Mouse (Mus musculus) olfactory bulb, adult 2 months (tissue): ENCODE data around the gene Ak4. TPM values are rescaled to one million over a fixed set of nuclear protein-coding genes. Genes with fewer than 3 reads are reported as not detected.
A peak's percentile ranks its signal among the peaks of the same experiment; 100 is the strongest.

Experiments
- H3K27ac ChIP-seq: fragments of 200-500 bp; 2 replicates; pipeline ENCODE4 v1.5.1; 2012; ENCODE audit warnings: low read depth, low read length; ENCODE audit not compliant: insufficient read depth
- H3K4me1 ChIP-seq: fragments of 200-500 bp; 2 replicates; pipeline ENCODE4 v1.6.1; 2012; ENCODE audit warnings: low read length; ENCODE audit not compliant: control insufficient read depth, insufficient read depth
- H3K4me3 ChIP-seq: fragments of 200-500 bp; 2 replicates; pipeline ENCODE4 v1.5.1; 2012; ENCODE audit warnings: mild to moderate bottlenecking, low read depth, low read length, moderate library complexity; ENCODE audit not compliant: insufficient read depth
- CTCF ChIP-seq: fragments of 200-500 bp; IDR thresholded peaks from 2 replicates; pipeline ENCODE4 v1.5.1; 2012; ENCODE audit warnings: low read depth, mild to moderate bottlenecking, low read length, moderate library complexity; ENCODE audit not compliant: insufficient read depth
- POLR2A ChIP-seq: fragments of 200-500 bp; IDR thresholded peaks from 2 replicates; pipeline ENCODE4 v1.6.1; 2012; ENCODE audit warnings: mild to moderate bottlenecking, low read depth, low read length, moderate library complexity; ENCODE audit not compliant: insufficient read depth
- WGBS: fragments of 180-500 bp; shearing (Covaris S2); methylation state at CpG from one replicate; pipeline ENCODE4 v1.1.7; 2018; 5-methylcytosine and 5-hydroxymethylcytosine counted together
- polyA plus RNA-seq: library from polyadenylated mRNA; stranded (reverse); fragments of >200 nt; gene quantifications from 2 replicates; pipeline ENCODE4 v1.2.4, GENCODE M21; 2012; ENCODE audit warnings: low replicate concordance; ENCODE audit not compliant: missing spikeins, insufficient read depth, insufficient read length

Ak4 gene
- polyA plus RNA-seq, 1 experiment = not detected

DNA sequence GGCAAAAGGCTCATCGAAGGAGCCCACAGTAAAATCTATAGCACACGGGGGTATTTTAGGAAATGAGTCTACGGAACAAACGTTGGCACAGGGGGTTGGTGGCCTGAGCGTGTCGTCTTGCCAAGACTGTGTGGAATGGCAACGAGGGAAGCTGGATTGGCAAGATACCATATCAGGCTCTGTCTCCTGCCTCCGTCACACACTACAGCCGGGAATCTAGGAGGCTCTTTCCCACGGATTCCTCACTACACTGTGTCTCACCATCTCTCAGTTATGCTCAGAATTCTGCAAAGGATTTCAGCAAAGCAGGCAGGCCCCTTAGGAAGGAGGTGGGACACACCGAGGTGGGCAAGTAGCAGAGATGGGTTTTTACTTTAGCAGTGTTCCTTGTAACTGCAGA lies 2.1 kb upstream of the Ak4 start:
- Histone ChIP-seq H3K4me1 (peaks cover 4% of the 10 kb centered on the region; the same call in 1 of the 2 replicates), H3K4me3 (no peak overlapping the region), H3K27ac (no peak overlapping the region)
- TF ChIP-seq CTCF (no peak), POLR2A (no peak)
- WGBS = 71% methylated on average over 11 of the region's 11 CpGs

DNA sequence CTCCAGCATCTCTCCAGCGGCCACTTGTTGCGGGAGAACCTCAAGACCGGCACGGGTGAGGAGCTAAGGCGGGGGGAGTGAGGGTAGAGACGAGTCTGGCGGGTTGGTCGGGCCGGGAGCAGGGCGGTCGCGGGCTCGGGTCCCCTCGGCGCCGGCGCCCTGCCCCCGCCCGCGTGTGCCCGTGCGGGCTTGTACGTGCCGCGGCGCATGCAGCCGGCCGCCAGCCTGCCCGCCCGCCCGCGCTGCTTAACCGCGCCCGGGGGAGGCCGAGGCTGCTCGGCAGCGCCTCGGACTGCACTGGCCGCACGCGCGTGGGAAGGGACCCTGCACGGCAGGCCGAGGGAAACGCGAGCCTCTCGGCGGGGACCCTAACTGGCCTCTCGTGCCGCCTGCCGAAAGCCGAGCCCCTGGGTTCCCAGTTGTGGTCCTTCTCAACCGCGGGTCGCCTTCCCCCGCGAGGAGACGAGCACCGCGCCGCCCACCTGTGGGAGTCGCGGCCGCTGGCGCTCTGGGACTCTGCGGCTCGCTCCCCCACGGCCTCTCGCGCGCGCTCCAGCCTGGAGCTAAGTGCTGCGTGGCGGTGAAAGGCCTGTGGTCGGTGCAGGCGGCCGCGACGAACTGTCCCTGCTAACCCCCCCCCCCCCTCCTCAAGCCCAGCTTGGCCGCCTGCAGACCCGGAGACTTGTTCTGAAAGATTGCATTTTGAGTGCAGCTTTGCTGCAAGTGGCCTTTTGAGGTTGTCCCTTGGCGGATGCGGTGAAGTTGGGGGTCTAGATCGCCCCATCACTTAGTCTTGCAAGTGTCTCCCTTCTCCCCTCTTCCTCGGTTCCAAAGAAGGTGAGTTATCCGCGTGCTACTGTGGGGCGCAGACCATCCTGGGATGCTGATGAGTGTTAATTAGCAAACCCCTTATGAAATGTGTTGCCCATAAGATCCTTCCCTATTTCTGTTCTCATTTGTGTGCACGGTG lies 1.1 kb downstream of the Ak4 start:
- no peak overlapping the region for H3K27ac ChIP-seq
- no peak for TF ChIP-seq POLR2A
- TF ChIP-seq CTCF = no peak
- 2% methylated on average over 90 of the region's 90 CpGs for whole genome bisulfite sequencing
- H3K4me3 ChIP-seq = peak overlapping the region; percentile 55
- peaks cover 4% of the 10 kb centered on the region; the same call in 1 of the 2 replicates for H3K4me1 ChIP-seq

DNA sequence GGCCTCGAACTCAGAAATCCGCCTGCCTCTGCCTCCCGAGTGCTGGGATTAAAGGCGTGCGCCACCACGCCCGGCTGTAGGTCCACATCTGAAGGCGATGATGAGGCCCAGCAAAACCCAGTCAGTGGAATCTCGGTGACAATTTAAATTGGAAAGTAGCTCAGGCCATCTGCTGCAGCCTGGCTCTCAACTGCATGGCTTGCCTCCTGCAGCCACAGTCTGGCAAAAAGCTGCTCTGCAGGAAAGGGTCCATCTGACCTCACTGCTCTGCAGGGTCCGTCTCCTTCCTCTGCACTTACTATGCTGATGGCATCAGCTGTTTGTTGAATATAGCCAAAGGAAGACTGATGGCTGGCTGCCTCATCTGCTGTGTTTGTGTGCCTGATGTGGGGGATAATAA lies 3.9 kb downstream of the Ak4 start:
- 93% methylated on average over 10 of the region's 10 CpGs for WGBS
- H3K4me1 ChIP-seq = peaks cover 4% of the 10 kb centered on the region; the same call in 1 of the 2 replicates
- H3K4me3 ChIP-seq = no peak overlapping the region
- no peak overlapping the region for H3K27ac ChIP-seq
- TF ChIP-seq POLR2A = no peak
- TF ChIP-seq CTCF = no peak

DNA sequence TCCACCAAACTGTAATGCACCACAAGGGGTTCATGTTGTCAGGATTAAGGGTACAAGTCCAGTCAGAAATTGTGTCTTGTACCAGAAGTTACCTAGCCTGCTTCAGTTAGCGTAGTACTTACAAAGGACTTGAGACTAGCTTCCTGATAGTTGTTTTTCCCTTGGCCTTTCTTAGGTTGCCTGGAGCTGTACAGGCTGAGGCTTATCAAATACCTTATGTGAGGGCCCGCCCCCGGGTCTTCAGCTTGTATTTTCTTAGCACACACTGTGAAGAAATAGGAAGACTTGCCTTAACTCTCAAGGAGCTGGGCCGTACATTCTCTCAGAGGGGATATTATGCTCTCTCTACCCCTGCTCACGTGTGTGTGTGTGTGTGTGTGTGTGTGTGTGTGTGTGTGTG lies 4.5 kb downstream of the Ak4 start:
- H3K27ac ChIP-seq = no peak overlapping the region
- TF ChIP-seq CTCF (no peak), POLR2A (no peak)
- WGBS = 95% methylated on average over 5 of the region's 5 CpGs
- no peak overlapping the region for H3K4me3 ChIP-seq
- peaks cover 4% of the 10 kb centered on the region; the same call in 1 of the 2 replicates for H3K4me1 ChIP-seq

DNA sequence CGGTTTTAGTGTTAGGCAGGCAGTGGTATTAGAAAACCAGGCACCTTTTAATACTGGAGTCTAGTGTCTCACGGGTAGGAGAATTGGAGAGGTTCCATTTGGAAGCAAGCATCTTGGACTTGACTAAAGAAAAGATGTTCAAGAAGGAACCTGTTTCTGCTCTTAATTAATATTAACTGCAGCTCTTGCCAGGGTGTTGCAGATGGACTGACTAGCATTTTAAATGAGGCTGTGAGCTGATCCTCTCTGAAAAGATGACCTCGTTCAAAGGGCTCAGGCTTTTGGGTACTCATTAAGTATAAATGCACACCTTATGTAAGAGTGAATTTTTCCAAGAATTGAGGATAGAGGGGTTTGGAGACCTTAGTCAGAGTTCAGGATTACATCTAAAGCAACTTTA lies 5.4 kb downstream of the Ak4 start:
- H3K27ac ChIP-seq = no peak overlapping the region
- WGBS = 71% methylated on average over 3 of the region's 3 CpGs
- H3K4me3 ChIP-seq = no peak overlapping the region
- TF ChIP-seq POLR2A (no peak), CTCF (no peak)
- peaks cover 4% of the 10 kb centered on the region; the same call in 1 of the 2 replicates for H3K4me1 ChIP-seq

DNA sequence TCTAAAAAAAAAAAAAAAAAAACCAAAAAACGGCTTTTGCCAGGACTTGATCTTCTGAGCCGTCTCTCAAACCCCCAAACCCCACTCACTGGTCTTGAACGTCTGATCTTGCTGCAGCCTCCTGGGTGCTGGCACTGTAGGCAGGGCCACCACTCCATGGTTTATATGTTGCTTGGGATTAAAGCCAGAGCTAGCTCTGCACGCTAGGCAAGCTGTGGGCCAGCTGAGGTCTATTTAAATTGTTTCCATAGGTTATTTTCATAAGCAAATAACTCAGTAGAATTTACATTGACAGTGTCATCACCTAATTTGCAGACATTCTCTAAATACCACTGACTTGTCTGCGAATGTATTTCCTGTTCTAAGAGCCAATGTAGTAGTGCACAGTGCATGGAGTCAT lies 6.0 kb downstream of the Ak4 start:
- peaks cover 4% of the 10 kb centered on the region; the same call in 1 of the 2 replicates for H3K4me1 ChIP-seq
- no peak overlapping the region for H3K27ac ChIP-seq
- WGBS = 79% methylated on average over 5 of the region's 5 CpGs
- H3K4me3 ChIP-seq = no peak overlapping the region
- TF ChIP-seq CTCF = no peak
- TF ChIP-seq POLR2A = no peak

DNA sequence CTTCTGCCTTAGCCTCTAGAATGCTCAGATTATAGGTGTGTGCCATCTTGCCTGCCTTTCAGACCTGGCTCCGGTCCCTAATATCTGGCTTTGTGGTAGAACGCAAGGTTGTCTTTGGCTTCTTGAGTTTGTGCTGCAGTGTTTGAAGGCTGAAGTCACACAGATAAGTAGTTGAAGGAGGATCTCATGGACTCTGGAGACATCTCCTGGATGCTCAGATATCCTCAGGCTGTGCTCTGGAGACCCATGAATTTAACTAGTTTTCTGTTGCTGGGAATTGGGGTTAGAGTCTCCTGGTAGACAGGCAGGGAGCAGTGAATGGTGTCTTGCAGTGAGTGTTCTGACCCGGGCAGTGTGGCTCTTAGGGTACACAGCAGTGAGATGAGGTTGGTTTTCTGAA lies 6.6 kb downstream of the Ak4 start:
- 87% methylated on average over 3 of the region's 3 CpGs for WGBS
- no peak for TF ChIP-seq POLR2A
- TF ChIP-seq CTCF = no peak
- H3K4me3 ChIP-seq = no peak overlapping the region
- H3K4me1 ChIP-seq = no peaks in the 10 kb centered on the region
- no peak overlapping the region for H3K27ac ChIP-seq

DNA sequence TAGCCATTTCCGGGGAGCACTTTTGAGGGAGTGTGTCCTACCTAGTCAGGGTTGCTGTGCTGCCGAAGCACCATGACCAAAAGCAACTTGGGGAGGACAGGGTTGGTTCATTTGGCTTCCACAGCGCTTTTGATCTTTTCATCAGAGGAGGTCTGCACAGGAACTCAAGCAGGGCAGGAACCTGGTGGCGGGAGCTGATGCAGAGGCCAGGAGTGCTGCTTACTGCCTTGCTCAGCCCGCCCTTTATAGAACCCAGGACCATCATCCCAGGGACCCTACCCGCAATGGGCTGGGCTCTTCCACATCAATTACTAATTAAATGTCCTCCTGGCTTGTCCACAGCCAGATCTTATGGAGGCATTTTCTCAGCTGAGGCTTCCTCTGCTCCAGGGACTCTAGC lies 7.5 kb downstream of the Ak4 start:
- TF ChIP-seq POLR2A (no peak), CTCF (no peak)
- Histone ChIP-seq H3K4me3 (no peak overlapping the region), H3K27ac (no peak overlapping the region), H3K4me1 (no peaks in the 10 kb centered on the region)
- WGBS = 95% methylated on average over 6 of the region's 6 CpGs

DNA sequence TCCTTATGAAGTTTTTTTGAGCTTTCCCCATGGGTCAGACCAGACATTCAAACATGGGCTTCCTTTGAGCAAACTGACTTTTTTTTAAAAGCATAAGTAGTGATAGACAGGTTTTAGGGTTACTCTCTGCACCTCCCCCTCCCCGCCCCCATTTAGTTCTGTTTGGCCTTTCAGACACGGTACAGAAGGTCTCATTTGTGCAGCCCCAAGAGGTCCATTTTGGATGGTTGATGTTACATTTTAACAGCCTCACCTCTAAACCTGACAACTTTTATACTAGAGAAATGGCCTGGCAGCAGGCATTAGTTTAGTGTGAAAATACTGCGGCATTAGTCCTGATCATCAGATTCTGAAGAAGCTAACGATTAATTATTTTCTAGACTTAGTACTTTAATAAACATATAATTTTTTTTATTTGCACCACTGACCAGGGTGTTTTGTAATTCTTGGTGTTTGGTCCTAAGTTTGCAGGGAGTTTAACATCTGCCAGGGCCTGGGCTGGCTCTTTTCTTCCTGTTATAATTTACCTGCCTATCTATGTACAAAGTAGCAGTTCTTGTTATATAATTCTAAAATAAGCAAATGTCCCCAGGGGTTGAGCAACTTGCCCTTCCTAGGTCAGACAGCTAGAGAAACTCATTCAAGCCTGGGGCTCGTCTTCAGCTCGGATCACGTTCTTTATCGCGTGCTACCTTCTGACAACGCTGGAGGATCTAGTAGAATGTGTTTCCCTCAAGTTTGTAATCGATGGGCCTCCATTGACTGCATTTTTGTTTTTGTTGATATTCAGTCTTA lies 9.0 kb downstream of the Ak4 start:
- WGBS = 91% methylated on average over 11 of the region's 11 CpGs
- H3K4me1 ChIP-seq = no peaks in the 10 kb centered on the region
- no peak for TF ChIP-seq CTCF
- no peak for TF ChIP-seq POLR2A
- no peak overlapping the region for H3K4me3 ChIP-seq
- no peak overlapping the region for H3K27ac ChIP-seq
